Mouse (Mus musculus): ENCODE results near the gene Btrc. TPM values are rescaled to one million over a fixed set of nuclear protein-coding genes. Genes with fewer than 3 reads are reported as not detected.

The Btrc gene
- polyA plus RNA-seq, 1 experiment from 2014 or later = 54.9 TPM

DNA sequence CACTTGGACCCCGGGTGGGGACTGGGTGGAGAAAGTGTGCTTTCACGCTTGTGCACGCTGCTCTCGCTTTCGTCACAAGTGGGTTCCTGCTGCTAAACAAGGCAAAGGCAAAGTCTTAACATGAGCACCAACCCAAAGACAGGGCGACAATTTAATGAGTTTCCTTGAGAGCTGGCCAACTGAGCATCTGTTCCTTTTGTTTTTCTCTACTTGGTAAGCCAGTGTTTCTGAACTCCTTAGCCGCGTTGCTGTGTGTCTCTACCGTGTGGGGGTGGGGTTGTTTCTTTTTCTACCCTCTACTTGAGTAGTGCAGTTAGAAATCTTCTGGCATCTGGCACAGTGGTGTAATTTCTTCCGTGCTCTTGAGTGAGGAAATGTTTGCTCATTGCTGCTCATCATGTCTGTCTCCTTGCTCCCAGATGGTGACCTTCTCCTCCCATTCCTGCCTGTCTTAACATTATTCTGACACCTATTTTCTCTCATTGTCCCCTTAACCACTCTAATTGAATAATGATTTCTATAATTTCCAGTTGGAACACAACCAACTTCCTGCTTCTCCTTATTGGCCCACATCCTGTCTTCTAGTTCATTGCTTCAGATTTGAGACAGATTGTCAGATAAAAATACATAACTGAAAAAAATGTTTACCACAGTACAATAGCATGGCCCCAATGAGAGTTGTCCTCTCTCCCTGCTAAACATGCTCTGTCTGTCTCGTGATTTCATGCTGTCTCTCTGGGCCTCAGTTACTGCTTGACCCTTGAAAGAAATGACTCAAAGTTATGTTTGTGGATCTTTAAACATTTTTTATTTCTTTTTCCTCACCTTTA, 109.4 kb downstream of the Btrc start:
- 64% methylated on average over 11 of the region's 11 CpGs for WGBS
- Histone ChIP-seq H3K9ac (ENCODE audit: low read depth, low read length) (no peak overlapping the region), H3K4me1 (ENCODE audit: control insufficient read depth, insufficient read depth, low read length) (peaks cover 6% of the 10 kb centered on the region; the same call in 1 of the 2 replicates), H3K27me3 (ENCODE audit: control insufficient read depth, insufficient read depth, low read length) (no peaks in the 10 kb centered on the region), H3K27ac (ENCODE audit: low read depth, low read length) (no peak overlapping the region), H3K36me3 (ENCODE audit: control insufficient read depth, insufficient read depth, low read length) (peaks cover 7% of the 10 kb centered on the region; the same call in 1 of the 2 replicates), H3K4me3 (ENCODE audit: low read length) (no peak overlapping the region), H3K9me3 (ENCODE audit: control insufficient read depth, low read length) (no peaks in the 10 kb centered on the region), H3K4me2 (replicated peaks; ENCODE audit: low read depth, low read length) (no peak overlapping the region)
- ATAC-seq (ENCODE audit: low FRiP score, low TSS enrichment) = no peak

GRCm38 (mm10) chr19:45474686-45475085, 111.2 kb downstream of the Btrc start:
- no peak overlapping the region for H3K27ac ChIP-seq (ENCODE audit: low read depth, low read length)
- no peak overlapping the region for H3K9ac ChIP-seq (ENCODE audit: low read depth, low read length)
- H3K4me3 ChIP-seq (ENCODE audit: low read length) = no peak overlapping the region
- H3K27me3 ChIP-seq (ENCODE audit: control insufficient read depth, insufficient read depth, low read length) = no peaks in the 10 kb centered on the region
- 60% methylated on average over 4 of the region's 4 CpGs for WGBS
- no peaks in the 10 kb centered on the region for H3K9me3 ChIP-seq (ENCODE audit: control insufficient read depth, low read length)
- no peak for ATAC-seq (ENCODE audit: low FRiP score, low TSS enrichment)
- peaks cover 6% of the 10 kb centered on the region; the same call in 1 of the 2 replicates for H3K4me1 ChIP-seq (ENCODE audit: control insufficient read depth, insufficient read depth, low read length)
- no peak overlapping the region for H3K4me2 ChIP-seq (replicated peaks; ENCODE audit: low read depth, low read length)
- H3K36me3 ChIP-seq (ENCODE audit: control insufficient read depth, insufficient read depth, low read length) = peaks cover 7% of the 10 kb centered on the region; the same call in 1 of the 2 replicates

- Histone ChIP-seq H3K36me3 (ENCODE audit: control insufficient read depth, insufficient read depth, low read length) (peaks cover 6% of the 10 kb centered on the region; the same call in 1 of the 2 replicates), H3K27me3 (ENCODE audit: control insufficient read depth, insufficient read depth, low read length) (no peaks in the 10 kb centered on the region), H3K27ac (ENCODE audit: low read depth, low read length) (no peak overlapping the region), H3K9me3 (ENCODE audit: control insufficient read depth, low read length) (no peaks in the 10 kb centered on the region), H3K4me1 (ENCODE audit: control insufficient read depth, insufficient read depth, low read length) (peaks cover 6% of the 10 kb centered on the region; the same call in 1 of the 2 replicates), H3K9ac (ENCODE audit: low read depth, low read length) (no peak overlapping the region), H3K4me2 (replicated peaks; ENCODE audit: low read depth, low read length) (no peak overlapping the region), H3K4me3 (ENCODE audit: low read length) (no peak overlapping the region)
- no peak for ATAC-seq (ENCODE audit: low FRiP score, low TSS enrichment)
- WGBS = 49% methylated on average over 24 of the region's 24 CpGs
These were observed 112.5 kb downstream of the Btrc start for GRCm38 (mm10) chr19:45475928-45476553.

DNA sequence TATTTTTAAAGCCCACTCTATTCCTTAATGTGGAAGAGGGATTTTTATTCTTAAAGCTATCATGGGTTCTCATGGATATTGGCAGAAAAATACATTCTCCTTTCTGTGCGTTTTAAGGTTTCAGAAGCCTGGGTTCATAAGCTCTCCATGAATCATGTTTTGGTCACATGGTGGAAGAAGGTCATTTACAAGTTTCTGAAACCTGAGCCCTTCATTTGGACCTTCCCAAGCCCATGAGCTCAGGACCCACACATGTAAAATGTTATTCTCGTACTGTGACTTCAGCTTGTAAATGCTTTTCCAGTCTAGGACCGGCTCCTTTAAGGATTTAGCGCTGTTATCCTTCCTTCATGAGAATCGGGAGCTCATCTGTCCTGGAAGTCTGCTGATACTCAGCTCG, 116.0 kb downstream of the Btrc start:
- no peaks in the 10 kb centered on the region for H3K27me3 ChIP-seq (ENCODE audit: control insufficient read depth, insufficient read depth, low read length)
- WGBS = 77% methylated on average over 6 of the region's 6 CpGs
- ATAC-seq (ENCODE audit: low FRiP score, low TSS enrichment) = no peak
- no peak overlapping the region for H3K27ac ChIP-seq (ENCODE audit: low read depth, low read length)
- H3K4me3 ChIP-seq (ENCODE audit: low read length) = no peak overlapping the region
- no peaks in the 10 kb centered on the region for H3K9me3 ChIP-seq (ENCODE audit: control insufficient read depth, low read length)
- H3K9ac ChIP-seq (ENCODE audit: low read depth, low read length) = no peak overlapping the region
- no peaks in the 10 kb centered on the region for H3K36me3 ChIP-seq (ENCODE audit: control insufficient read depth, insufficient read depth, low read length)
- no peak overlapping the region for H3K4me2 ChIP-seq (replicated peaks; ENCODE audit: low read depth, low read length)
- H3K4me1 ChIP-seq (ENCODE audit: control insufficient read depth, insufficient read depth, low read length) = peaks cover 6% of the 10 kb centered on the region; the same call in 1 of the 2 replicates

DNA sequence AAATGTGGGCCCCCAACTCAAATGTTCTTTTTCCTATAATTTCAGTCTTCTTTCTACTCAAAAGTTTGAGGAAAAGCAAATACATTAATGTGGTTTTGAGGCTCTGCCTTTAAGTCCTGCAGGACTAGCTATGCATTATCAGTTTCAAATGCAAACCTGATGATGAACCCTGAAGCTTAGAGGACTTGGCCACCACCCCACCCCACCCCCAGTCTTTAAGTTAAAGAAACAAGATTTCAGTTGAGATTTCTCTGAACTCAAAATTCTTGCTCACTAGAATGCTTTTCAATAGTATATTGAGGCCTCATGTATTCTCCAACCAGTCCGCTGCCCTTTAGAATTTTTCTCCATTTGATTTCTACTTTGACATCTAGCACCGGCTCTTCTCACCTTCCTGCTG, 117.0 kb downstream of the Btrc start:
- Histone ChIP-seq H3K9me3 (ENCODE audit: control insufficient read depth, low read length) (no peaks in the 10 kb centered on the region), H3K36me3 (ENCODE audit: control insufficient read depth, insufficient read depth, low read length) (no peaks in the 10 kb centered on the region), H3K27me3 (ENCODE audit: control insufficient read depth, insufficient read depth, low read length) (no peaks in the 10 kb centered on the region), H3K9ac (ENCODE audit: low read depth, low read length) (no peak overlapping the region), H3K4me2 (replicated peaks; ENCODE audit: low read depth, low read length) (no peak overlapping the region), H3K27ac (ENCODE audit: low read depth, low read length) (no peak overlapping the region), H3K4me3 (ENCODE audit: low read length) (no peak overlapping the region), H3K4me1 (ENCODE audit: control insufficient read depth, insufficient read depth, low read length) (peaks cover 5% of the 10 kb centered on the region; the same call in 1 of the 2 replicates)
- no peak for ATAC-seq (ENCODE audit: low FRiP score, low TSS enrichment)
- WGBS = 74% methylated on average over 2 of the region's 2 CpGs

DNA sequence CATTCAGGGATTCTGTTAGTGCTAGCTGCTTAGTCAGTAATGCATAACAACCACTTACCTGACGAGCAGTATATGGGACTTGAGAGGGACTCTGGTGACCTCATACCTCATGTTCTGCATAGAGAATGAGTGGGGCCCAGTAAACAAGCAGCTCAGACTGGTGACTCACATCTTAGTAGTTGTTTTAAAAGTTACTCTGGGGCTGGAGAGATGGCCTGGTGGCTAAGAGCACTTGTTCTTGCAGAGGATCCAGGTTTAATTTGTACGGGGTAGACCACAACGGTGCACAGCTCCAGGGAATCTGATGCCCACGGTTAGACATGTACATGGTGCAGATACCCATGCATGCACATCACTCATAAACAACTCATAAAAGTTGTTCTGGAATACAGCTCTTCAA, 117.4 kb downstream of the Btrc start:
- Histone ChIP-seq H3K4me2 (replicated peaks; ENCODE audit: low read depth, low read length) (no peak overlapping the region), H3K4me3 (ENCODE audit: low read length) (no peak overlapping the region), H3K27ac (ENCODE audit: low read depth, low read length) (no peak overlapping the region), H3K9me3 (ENCODE audit: control insufficient read depth, low read length) (no peaks in the 10 kb centered on the region), H3K36me3 (ENCODE audit: control insufficient read depth, insufficient read depth, low read length) (no peaks in the 10 kb centered on the region), H3K4me1 (ENCODE audit: control insufficient read depth, insufficient read depth, low read length) (peaks cover under 1% of the 10 kb centered on the region; the same call in 1 of the 2 replicates), H3K9ac (ENCODE audit: low read depth, low read length) (no peak overlapping the region), H3K27me3 (ENCODE audit: control insufficient read depth, insufficient read depth, low read length) (no peaks in the 10 kb centered on the region)
- WGBS = 87% methylated on average over 4 of the region's 4 CpGs
- ATAC-seq (ENCODE audit: low FRiP score, low TSS enrichment) = no peak

DNA sequence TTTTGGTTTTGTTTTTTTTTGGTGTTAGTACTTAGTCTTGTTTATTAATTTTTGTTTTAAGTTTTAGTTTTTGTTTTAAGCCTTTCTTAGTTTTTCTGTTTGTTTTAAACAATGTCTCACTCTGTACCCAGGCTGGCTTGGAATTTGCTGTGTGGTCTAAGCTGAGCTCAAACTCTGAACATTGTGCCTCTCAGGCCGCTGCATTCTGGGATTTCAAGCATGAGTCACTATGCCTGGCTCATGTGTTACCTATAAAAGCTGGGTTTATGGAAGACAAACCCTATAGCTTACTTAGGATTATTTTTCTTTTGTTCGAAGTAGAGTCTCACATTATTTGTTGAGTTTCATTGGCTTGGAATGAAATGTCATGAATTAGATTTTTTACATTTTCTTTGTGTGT, 119.9 kb downstream of the Btrc start:
- Histone ChIP-seq H3K9ac (ENCODE audit: low read depth, low read length) (no peak overlapping the region), H3K27ac (ENCODE audit: low read depth, low read length) (no peak overlapping the region), H3K4me1 (ENCODE audit: control insufficient read depth, insufficient read depth, low read length) (no peaks in the 10 kb centered on the region; the same call in 1 of the 2 replicates), H3K4me2 (replicated peaks; ENCODE audit: low read depth, low read length) (no peak overlapping the region), H3K36me3 (ENCODE audit: control insufficient read depth, insufficient read depth, low read length) (no peaks in the 10 kb centered on the region), H3K27me3 (ENCODE audit: control insufficient read depth, insufficient read depth, low read length) (no peaks in the 10 kb centered on the region), H3K9me3 (ENCODE audit: control insufficient read depth, low read length) (no peaks in the 10 kb centered on the region), H3K4me3 (ENCODE audit: low read length) (no peak overlapping the region)
- no peak for ATAC-seq (ENCODE audit: low FRiP score, low TSS enrichment)
- 89% methylated on average over 2 of the region's 2 CpGs for WGBS

DNA sequence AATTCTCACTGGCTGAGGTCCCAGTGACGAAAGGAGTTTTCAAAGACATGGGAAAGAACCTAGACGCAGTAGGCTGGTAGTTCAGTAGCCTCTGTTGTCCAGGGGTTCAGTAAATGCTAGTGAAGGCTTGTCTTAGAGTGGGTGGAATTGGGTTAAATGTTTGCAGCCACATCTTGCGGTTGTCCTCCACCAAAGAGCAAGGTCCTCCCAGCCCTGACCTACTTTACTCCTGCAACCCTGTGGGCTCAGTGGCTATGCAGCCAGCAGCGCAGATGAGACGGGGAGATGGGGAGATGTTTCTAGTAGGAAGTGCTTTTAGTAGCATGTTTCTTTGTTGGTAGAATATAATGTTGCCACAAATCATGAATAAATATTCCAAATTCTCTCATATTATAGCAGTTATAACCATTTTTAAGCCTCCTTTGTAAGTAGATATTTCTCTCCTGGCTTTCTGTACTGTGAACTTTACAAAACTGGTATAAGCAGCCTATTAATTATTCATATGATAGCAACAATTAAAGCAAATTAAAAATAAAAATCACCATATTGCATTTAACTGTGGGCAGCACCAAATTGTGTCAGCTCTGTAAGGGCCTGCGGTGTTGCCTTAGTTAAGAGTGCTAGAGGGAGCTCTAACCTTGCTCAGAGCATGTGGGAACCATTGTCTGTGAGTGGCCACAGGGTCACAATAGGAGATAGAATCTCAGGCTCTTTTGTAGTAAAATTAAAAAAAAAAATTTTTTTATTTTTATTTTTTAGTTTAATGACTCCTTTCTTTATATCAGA, 122.9 kb downstream of the Btrc start:
- H3K9ac ChIP-seq (ENCODE audit: low read depth, low read length) = no peak overlapping the region
- H3K4me2 ChIP-seq (replicated peaks; ENCODE audit: low read depth, low read length) = no peak overlapping the region
- no peak overlapping the region for H3K27ac ChIP-seq (ENCODE audit: low read depth, low read length)
- no peaks in the 10 kb centered on the region for H3K9me3 ChIP-seq (ENCODE audit: control insufficient read depth, low read length)
- no peaks in the 10 kb centered on the region for H3K36me3 ChIP-seq (ENCODE audit: control insufficient read depth, insufficient read depth, low read length)
- H3K4me1 ChIP-seq (ENCODE audit: control insufficient read depth, insufficient read depth, low read length) = no peaks in the 10 kb centered on the region; the same call in 1 of the 2 replicates
- no peak overlapping the region for H3K4me3 ChIP-seq (ENCODE audit: low read length)
- no peaks in the 10 kb centered on the region for H3K27me3 ChIP-seq (ENCODE audit: control insufficient read depth, insufficient read depth, low read length)
- ATAC-seq (ENCODE audit: low FRiP score, low TSS enrichment) = no peak
- WGBS = 85% methylated on average over 6 of the region's 6 CpGs
